Mouse (Mus musculus): ENCODE measurements around the gene Ryk.

Ryk gene

GRCm38 (mm10) chr9:102948706-102949105 lies 114.0 kb downstream of the Ryk start:
- DNase-seq (ENCODE audit: low read depth, low spot score), result no peak

- DNase-seq (ENCODE audit: low read depth, low spot score), result no peak
These were observed 116.6 kb downstream of the Ryk start for GRCm38 (mm10) chr9:102951091-102951994.

- DNase-seq (ENCODE audit: low read depth, low spot score), result no peak
These were observed 121.1 kb downstream of the Ryk start for GRCm38 (mm10) chr9:102955866-102956265.

All from telencephalon, adult 2 months (tissue).